20 mouse cellular contexts compared by ENCODE assay signal in genomic region chr16:90301706-90302105, GRCm38 (mm10).
"Had no signal": no experiment of that assay in that cellular context is flagged by ENCODE, and none has a peak within 500 bp of the region (broad histone marks: within the 10 kb centered on the region; RNA-seq: fewer than 3 reads in every experiment).

No protein-coding gene starts in this region.

- H3K36me3 ChIP-seq: liver, embryonic 15.5 days; lung, embryonic 15.5 days; midbrain, embryonic 10.5 days; midbrain, embryonic 13.5 days; midbrain, embryonic 15.5 days; neural tube, embryonic 13.5 days; neural tube, embryonic 15.5 days had no signal

- H3K9ac ChIP-seq: liver, embryonic 15.5 days; liver, postnatal 0 days; lung, embryonic 15.5 days; midbrain, embryonic 13.5 days; midbrain, embryonic 15.5 days; neural tube, embryonic 13.5 days; neural tube, embryonic 15.5 days had no signal

- H3K9me3 ChIP-seq: liver, embryonic 15.5 days; lung, embryonic 15.5 days; midbrain, embryonic 10.5 days; midbrain, embryonic 13.5 days; midbrain, embryonic 15.5 days; neural tube, embryonic 13.5 days; neural tube, embryonic 15.5 days had no signal

- H3K4me1 ChIP-seq: liver, embryonic 15.5 days; lung, embryonic 15.5 days had no signal

- DNase-seq: liver, postnatal 0 days; lung, adult 2 months; lung, postnatal 4 days; retina, postnatal 1 day; right cerebral cortex, adult 18-20 months; right cerebral cortex, postnatal 25 days; right cerebral cortex, postnatal 4 days; spleen, adult 18-20 months; thymus, adult 2 months; thymus, postnatal 25 days; thymus, postnatal 4 days had no signal

- H3K27me3 ChIP-seq: midbrain, embryonic 15.5 days; neural tube, embryonic 13.5 days; neural tube, embryonic 15.5 days had no signal

- H3K4me3 ChIP-seq: liver, embryonic 15.5 days; lung, embryonic 15.5 days; midbrain, embryonic 10.5 days; midbrain, embryonic 13.5 days; midbrain, embryonic 15.5 days; myocyte; neural tube, embryonic 13.5 days; neural tube, embryonic 15.5 days had no signal

- H3K4me2 ChIP-seq: liver, embryonic 15.5 days; lung, embryonic 15.5 days; midbrain, embryonic 13.5 days; midbrain, embryonic 15.5 days; neural tube, embryonic 13.5 days; neural tube, embryonic 15.5 days had no signal

- ATAC-seq: liver, postnatal 0 days; lung, postnatal 0 days; midbrain, embryonic 13.5 days; midbrain, embryonic 15.5 days had no signal

- H3K27ac ChIP-seq: liver, embryonic 15.5 days; lung, embryonic 15.5 days; midbrain, embryonic 10.5 days; midbrain, embryonic 13.5 days; midbrain, embryonic 15.5 days; neural tube, embryonic 13.5 days; neural tube, embryonic 15.5 days had no signal
